Mouse (Mus musculus): ENCODE data around the gene Gnai2. TPM values are rescaled to one million over a fixed set of nuclear protein-coding genes. Genes with fewer than 3 reads are reported as not detected.
A peak's percentile ranks its signal among the peaks of the same experiment; 100 is the strongest.

Gnai2 gene
- total and polyA plus RNA-seq, 3 experiments: 232 to 657 (median 375) TPM

DNA sequence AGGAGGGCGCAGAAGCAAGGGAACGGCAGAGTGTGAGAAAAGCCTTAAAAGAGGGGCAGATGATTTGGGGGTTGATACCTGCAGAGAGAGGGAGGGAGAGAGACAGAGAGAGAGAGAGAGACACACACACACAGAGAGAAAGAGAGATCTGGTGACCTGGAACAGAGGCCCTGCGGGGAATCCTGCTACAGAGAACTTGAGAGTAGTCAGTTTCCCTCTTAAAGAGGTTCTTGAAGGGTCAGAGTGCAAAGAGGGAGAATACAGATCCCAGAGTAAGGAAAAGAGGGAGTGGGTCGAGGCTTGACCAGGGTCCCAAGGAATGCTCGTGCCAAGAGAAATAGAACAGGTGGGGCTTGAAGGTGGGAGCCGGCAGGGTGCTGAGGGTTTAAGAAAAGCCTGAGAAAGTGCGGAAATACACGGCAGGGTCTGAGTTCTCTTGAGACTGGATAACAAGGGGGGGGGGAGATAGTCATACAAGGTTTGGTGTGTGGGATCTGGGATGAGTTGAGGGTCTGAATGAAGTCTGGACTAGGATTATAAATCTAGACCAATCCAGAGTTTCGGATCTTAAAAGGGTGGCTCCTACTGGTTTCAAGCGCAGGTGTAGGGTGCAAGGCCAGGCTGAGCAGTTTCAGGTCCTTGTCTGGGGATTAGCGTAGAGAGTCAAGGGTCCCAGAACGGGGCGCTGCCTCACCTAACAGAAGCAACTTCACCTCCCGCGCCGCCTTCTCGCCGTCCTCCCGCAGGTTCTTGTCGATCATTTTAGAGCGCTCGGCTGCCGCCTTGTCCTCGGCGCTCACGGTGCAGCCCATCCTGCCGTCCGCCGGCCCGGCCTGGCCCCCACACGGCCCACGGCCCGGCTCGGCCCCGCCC lies 525 bp downstream of the Gnai2 start:
- peaks cover 67% of the 10 kb centered on the region for H3K4me1 ChIP-seq (ENCODE audit: insufficient read depth, low read depth, low read length)
- ATAC-seq (ENCODE audit: extremely low read depth, insufficient number of reproducible peaks, low FRiP score, poor library complexity, severe bottlenecking): no peak
- peak; percentile 26 for DNase-seq (ENCODE audit: low spot score)

DNA sequence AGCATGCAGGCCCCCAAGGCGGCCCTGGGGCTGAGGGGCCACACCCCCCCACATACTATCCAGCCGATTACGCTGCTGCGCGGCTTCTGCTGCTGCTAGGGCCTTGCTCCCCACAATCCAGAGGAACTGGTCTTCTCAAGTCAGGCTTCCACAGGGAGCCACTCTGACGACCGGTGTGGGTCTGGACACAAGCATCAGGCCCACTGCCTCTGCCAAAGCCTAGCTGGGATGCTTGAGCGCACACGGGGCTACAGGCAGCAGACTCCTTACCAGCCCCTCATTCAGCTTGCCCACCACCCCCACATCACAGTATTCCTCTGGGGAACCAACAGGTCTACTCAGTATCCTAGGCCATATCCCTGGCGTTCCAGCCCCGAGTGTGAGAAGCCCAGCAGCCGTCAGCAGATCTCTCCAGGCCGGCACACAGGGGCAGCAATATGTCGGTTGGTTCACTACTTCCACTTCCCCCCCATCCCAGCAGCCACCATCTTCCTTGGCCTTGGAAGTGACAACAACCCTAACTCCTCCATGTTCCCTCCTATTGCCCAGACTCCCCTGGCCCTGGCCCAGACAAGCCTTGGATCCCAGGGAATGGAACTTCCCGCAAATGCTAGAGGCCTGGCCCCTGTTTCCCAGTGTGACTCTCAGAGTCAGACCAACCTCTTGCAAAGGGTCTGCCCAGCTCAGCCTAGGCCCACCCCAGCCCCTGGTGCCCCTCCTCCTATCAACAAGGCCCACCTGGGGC lies 1.3 kb downstream of the Gnai2 start:
- peak overlapping the region; percentile 85 for H3K4me3 ChIP-seq (ENCODE audit: low read depth, low read length)
- H3K9me3 ChIP-seq (replicated peaks): no peaks in the 10 kb centered on the region
- H3K27me3 ChIP-seq (ENCODE audit: insufficient read depth, low read length): no peaks in the 10 kb centered on the region
- peaks cover 73% of the 10 kb centered on the region for H3K4me1 ChIP-seq (ENCODE audit: insufficient read depth, low read depth, low read length)
- DNase-seq (ENCODE audit: low spot score): no peak
- no peak for ATAC-seq (ENCODE audit: extremely low read depth, insufficient number of reproducible peaks, low FRiP score, poor library complexity, severe bottlenecking)
- peaks cover 46% of the 10 kb centered on the region for H3K36me3 ChIP-seq (replicated peaks)
- TF ChIP-seq POLR2AphosphoS5 (IDR thresholded peaks at IDR 0.05; ENCODE audit: insufficient replicate concordance, low read depth, low read length): 0 out of 2 replicates have a peak, but pooled peaks have one; percentile 34
- no peak for TF ChIP-seq GATA2 (IDR thresholded peaks at IDR 0.05; ENCODE audit: borderline replicate concordance, low read depth, low read length)

More for the DNA sequence above, 525 bp downstream of the Gnai2 start:
- H3K27me3 ChIP-seq (ENCODE audit: insufficient read depth, low read length): no peaks in the 10 kb centered on the region
- no peaks in the 10 kb centered on the region for H3K9me3 ChIP-seq (replicated peaks)
- no peak for TF ChIP-seq GATA2 (IDR thresholded peaks at IDR 0.05; ENCODE audit: borderline replicate concordance, low read depth, low read length)
- no peak for TF ChIP-seq CTCF (IDR thresholded peaks at IDR 0.05; ENCODE audit: low read depth, low read length)
- no peak for TF ChIP-seq POLR2AphosphoS5 (IDR thresholded peaks at IDR 0.05; ENCODE audit: insufficient replicate concordance, low read depth, low read length)
- no peak for TF ChIP-seq TAL1 (conservative IDR thresholded peaks at IDR 0.05; ENCODE audit: low read depth, low read length)
- TF ChIP-seq GATA1 (IDR thresholded peaks at IDR 0.05; ENCODE audit: borderline replicate concordance, low read length): no peak
- peak overlapping the region; percentile 85 for H3K4me3 ChIP-seq (ENCODE audit: low read depth, low read length)
- H3K36me3 ChIP-seq (replicated peaks): peaks cover 38% of the 10 kb centered on the region

GRCm38 (mm10) chr9:107633091-107633660 lies 2.0 kb downstream of the Gnai2 start:
- Histone ChIP-seq H3K4me1 (ENCODE audit: insufficient read depth, low read depth, low read length) (peaks cover 80% of the 10 kb centered on the region), H3K36me3 (replicated peaks) (peaks cover 52% of the 10 kb centered on the region), H3K4me3 (ENCODE audit: low read depth, low read length) (peak overlapping the region; percentile 85)

GRCm38 (mm10) chr9:107632478-107632877 lies 2.7 kb downstream of the Gnai2 start:
- Histone ChIP-seq H3K4me3 (ENCODE audit: low read depth, low read length) (peak overlapping the region; percentile 85), H3K27me3 (ENCODE audit: insufficient read depth, low read length) (no peaks in the 10 kb centered on the region), H3K9me3 (replicated peaks) (no peaks in the 10 kb centered on the region), H3K36me3 (replicated peaks) (peaks cover 59% of the 10 kb centered on the region), H3K4me1 (ENCODE audit: insufficient read depth, low read depth, low read length) (peaks cover 87% of the 10 kb centered on the region)
- DNase-seq (ENCODE audit: low spot score) (no peak), ATAC-seq (ENCODE audit: extremely low read depth, insufficient number of reproducible peaks, low FRiP score, poor library complexity, severe bottlenecking) (no peak)
- TF ChIP-seq POLR2AphosphoS5 (IDR thresholded peaks at IDR 0.05; ENCODE audit: insufficient replicate concordance, low read depth, low read length) (no peak), GATA1 (IDR thresholded peaks at IDR 0.05; ENCODE audit: borderline replicate concordance, low read length) (no peak), CTCF (IDR thresholded peaks at IDR 0.05; ENCODE audit: low read depth, low read length) (no peak), TAL1 (conservative IDR thresholded peaks at IDR 0.05; ENCODE audit: low read depth, low read length) (no peak), GATA2 (IDR thresholded peaks at IDR 0.05; ENCODE audit: borderline replicate concordance, low read depth, low read length) (no peak)

More at GRCm38 (mm10) chr9:107633091-107633660, 2.0 kb downstream of the Gnai2 start:
- DNase-seq (ENCODE audit: low spot score) (peak; percentile 78), ATAC-seq (ENCODE audit: extremely low read depth, insufficient number of reproducible peaks, low FRiP score, poor library complexity, severe bottlenecking) (peak; percentile 29; the same call in 1 of the 2 replicates)
- TF ChIP-seq TAL1 (conservative IDR thresholded peaks at IDR 0.05; ENCODE audit: low read depth, low read length): no peak
- no peak for TF ChIP-seq CTCF (IDR thresholded peaks at IDR 0.05; ENCODE audit: low read depth, low read length)
- no peak for TF ChIP-seq POLR2AphosphoS5 (IDR thresholded peaks at IDR 0.05; ENCODE audit: insufficient replicate concordance, low read depth, low read length)
- TF ChIP-seq GATA1 (IDR thresholded peaks at IDR 0.05; ENCODE audit: borderline replicate concordance, low read length): no peak
- no peak for TF ChIP-seq GATA2 (IDR thresholded peaks at IDR 0.05; ENCODE audit: borderline replicate concordance, low read depth, low read length)
- Histone ChIP-seq H3K27me3 (ENCODE audit: insufficient read depth, low read length) (no peaks in the 10 kb centered on the region), H3K9me3 (replicated peaks) (no peaks in the 10 kb centered on the region)

DNA sequence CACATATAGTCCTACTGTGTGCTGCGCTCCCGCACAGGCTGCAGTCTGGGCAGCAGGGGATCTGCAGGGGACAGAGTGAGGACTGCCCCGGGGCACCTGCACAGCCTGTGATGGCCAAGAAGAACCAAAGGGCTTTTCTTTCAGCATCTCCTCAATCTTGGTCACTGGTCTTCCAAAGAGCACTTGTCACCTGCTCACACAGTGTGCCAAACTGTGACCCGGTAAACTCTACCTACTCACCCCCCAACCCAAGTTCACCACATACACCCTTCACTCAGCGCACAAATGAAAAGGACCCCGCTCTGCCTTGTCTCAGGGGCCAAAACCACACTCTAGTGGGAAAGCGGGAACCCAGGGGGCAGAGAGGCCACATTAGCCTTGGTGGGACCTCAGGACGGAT lies 3.3 kb downstream of the Gnai2 start:
- Histone ChIP-seq H3K9me3 (replicated peaks) (no peaks in the 10 kb centered on the region), H3K4me1 (ENCODE audit: insufficient read depth, low read depth, low read length) (peaks cover 88% of the 10 kb centered on the region), H3K36me3 (replicated peaks) (peaks cover 65% of the 10 kb centered on the region), H3K27me3 (ENCODE audit: insufficient read depth, low read length) (no peaks in the 10 kb centered on the region), H3K4me3 (ENCODE audit: low read depth, low read length) (no peak overlapping the region; the same call in 1 of the 2 replicates)
- DNase-seq (ENCODE audit: low spot score) (no peak), ATAC-seq (ENCODE audit: extremely low read depth, insufficient number of reproducible peaks, low FRiP score, poor library complexity, severe bottlenecking) (no peak)
- TF ChIP-seq CTCF (IDR thresholded peaks at IDR 0.05; ENCODE audit: low read depth, low read length) (no peak), POLR2AphosphoS5 (IDR thresholded peaks at IDR 0.05; ENCODE audit: insufficient replicate concordance, low read depth, low read length) (no peak), GATA2 (IDR thresholded peaks at IDR 0.05; ENCODE audit: borderline replicate concordance, low read depth, low read length) (no peak), GATA1 (IDR thresholded peaks at IDR 0.05; ENCODE audit: borderline replicate concordance, low read length) (no peak), TAL1 (conservative IDR thresholded peaks at IDR 0.05; ENCODE audit: low read depth, low read length) (no peak)
